Comparison of ENCODE assay signal across 9 mouse cellular contexts in the genomic region with DNA sequence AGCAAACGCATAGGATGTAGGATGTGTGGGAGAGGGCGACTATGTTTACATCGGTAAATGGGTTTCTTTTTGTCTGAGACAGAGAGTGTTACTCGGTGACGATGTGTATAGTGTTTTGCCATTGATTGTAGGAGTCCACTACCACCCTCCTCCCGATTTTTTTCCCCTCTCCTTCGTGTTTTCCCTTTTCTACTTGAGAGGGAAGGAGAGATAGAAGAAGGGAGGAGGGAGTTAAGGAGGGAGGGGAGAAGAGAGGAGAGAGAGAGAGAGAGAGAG.
A peak's percentile ranks its signal among the peaks of the same experiment; 100 is the strongest.
DNase-seq lines count a peak whose midpoint lies in the region; ATAC-seq and TF ChIP-seq lines count a peak whose summit lies in the region.
"Had no signal": no experiment of that assay in that cellular context is flagged by ENCODE, and none has a peak within 500 bp of the region (broad histone marks: within the 10 kb centered on the region; RNA-seq: fewer than 3 reads in every experiment).

No protein-coding gene starts in this region.

- TF ChIP-seq POLR2A in heart, adult 2 months (IDR thresholded peaks at IDR 0.05; ENCODE audit: insufficient read depth, low read depth, low read length): no peak
- no peak for TF ChIP-seq POLR2A in cortical plate, adult 2 months (IDR thresholded peaks at IDR 0.05; ENCODE audit: extremely low read depth, insufficient read depth, low read length)

- H3K9me3 ChIP-seq in heart, embryonic 14.5 days (ENCODE audit: control insufficient read depth, low read length): no peaks in the 10 kb centered on the region
- no peaks in the 10 kb centered on the region for H3K9me3 ChIP-seq in hindbrain, embryonic 10.5 days
- no peaks in the 10 kb centered on the region for H3K9me3 ChIP-seq in midbrain, embryonic 12.5 days

- H3K9ac ChIP-seq in heart, embryonic 14.5 days (ENCODE audit: low read length): no peak overlapping the region
- H3K9ac ChIP-seq in heart, adult 2 months (ENCODE audit: low read depth, low read length): no peak overlapping the region
- peak overlapping the region; percentile 53 for H3K9ac ChIP-seq in midbrain, embryonic 12.5 days (replicated peaks)

- WGBS in heart, embryonic 14.5 days: 3% methylated on average over 7 of the region's 7 CpGs
- WGBS in heart, adult 2 months: 2% methylated on average over 7 of the region's 7 CpGs
- 1% methylated on average over 7 of the region's 7 CpGs for WGBS in hindbrain, embryonic 10.5 days
- 3% methylated on average over 7 of the region's 7 CpGs for WGBS in midbrain, embryonic 12.5 days

- H3K4me2 ChIP-seq in heart, embryonic 14.5 days (ENCODE audit: low read length): peak overlapping the region; percentile 68
- H3K4me2 ChIP-seq in midbrain, embryonic 12.5 days (replicated peaks): peak overlapping the region; percentile 92

- ATAC-seq in heart, embryonic 14.5 days (ENCODE audit: insufficient number of reproducible peaks, insufficient read depth, low FRiP score, low read depth): no peak
- ATAC-seq in midbrain, embryonic 12.5 days (ENCODE audit: low FRiP score, low read depth): no peak; the same call in 1 of the 2 replicates

- intact Hi-C loops in heart, adult 2 months (cut with DNase I): loop anchor here (5.0 kb wide), 1 partner anchor 1762 kb away; no protein-coding TSS in a partner anchor

- TF ChIP-seq EP300 in heart, adult 2 months (IDR thresholded peaks at IDR 0.05; ENCODE audit: insufficient read depth, low read depth, low read length): no peak

- H3K36me3 ChIP-seq in heart, embryonic 14.5 days (ENCODE audit: control insufficient read depth, insufficient read depth, low read length): no peaks in the 10 kb centered on the region
- no peaks in the 10 kb centered on the region for H3K36me3 ChIP-seq in heart, adult 2 months (ENCODE audit: control insufficient read depth, insufficient read depth, low read length)
- no peaks in the 10 kb centered on the region for H3K36me3 ChIP-seq in hindbrain, embryonic 10.5 days
- H3K36me3 ChIP-seq in midbrain, embryonic 12.5 days: no peaks in the 10 kb centered on the region

- no peak overlapping the region for H3K27ac ChIP-seq in heart, embryonic 14.5 days (replicated peaks in 1 of 2; ENCODE audit: control insufficient read depth in 1 of 2, insufficient read depth in 1 of 2, low read depth in 2 of 2, low read length in 2 of 2)
- H3K27ac ChIP-seq in heart, adult 2 months: no peak overlapping the region
- peak overlapping the region; percentile 99 for H3K27ac ChIP-seq in cortical plate, adult 2 months (ENCODE audit: insufficient read depth, low read length)
- H3K27ac ChIP-seq in hindbrain, embryonic 10.5 days: peak overlapping the region; percentile 50
- H3K27ac ChIP-seq in midbrain, embryonic 12.5 days (replicated peaks): peak overlapping the region; percentile 79
- H3K27ac ChIP-seq: macrophage had no signal

- H3K4me1 ChIP-seq in heart, embryonic 14.5 days (ENCODE audit: control insufficient read depth in 2 of 2, insufficient read depth in 2 of 2, low read length in 2 of 2): peaks cover 16 to 21% of the 10 kb centered on the region in 2 experiments; a peak in 3 of 4 replicates
- no peaks in the 10 kb centered on the region for H3K4me1 ChIP-seq in heart, adult 2 months (ENCODE audit: control insufficient read depth, insufficient read depth, low read length)
- H3K4me1 ChIP-seq in cortical plate, adult 2 months (ENCODE audit: control insufficient read depth, insufficient read depth, low read length): no peaks in the 10 kb centered on the region
- peaks cover 44% of the 10 kb centered on the region for H3K4me1 ChIP-seq in hindbrain, embryonic 10.5 days (replicated peaks)
- H3K4me1 ChIP-seq in midbrain, embryonic 12.5 days: peaks cover 27% of the 10 kb centered on the region

- peaks cover 52% of the 10 kb centered on the region for H3K27me3 ChIP-seq in heart, embryonic 14.5 days (ENCODE audit: control insufficient read depth, insufficient read depth, low read length)
- H3K27me3 ChIP-seq in heart, adult 2 months (ENCODE audit: control insufficient read depth, insufficient read depth, low read length): peaks cover 15% of the 10 kb centered on the region
- peaks cover 86% of the 10 kb centered on the region for H3K27me3 ChIP-seq in hindbrain, embryonic 10.5 days (ENCODE audit: insufficient read depth, poor library complexity, severe bottlenecking)
- peaks cover 60% of the 10 kb centered on the region for H3K27me3 ChIP-seq in midbrain, embryonic 12.5 days

- no peaks in the 10 kb centered on the region for H3K79me2 ChIP-seq in heart, adult 2 months (replicated peaks; ENCODE audit: control insufficient read depth, insufficient read depth, low read length)

- H3K4me3 ChIP-seq in heart, embryonic 14.5 days (ENCODE audit: control insufficient read depth in 1 of 2, insufficient read depth in 1 of 2, low read depth in 1 of 2, low read length in 2 of 2): peak overlapping the region; percentile 8 to 37; a peak in 3 of 4 replicates
- no peak overlapping the region for H3K4me3 ChIP-seq in heart, adult 2 months
- H3K4me3 ChIP-seq in cortical plate, adult 2 months (ENCODE audit: insufficient read depth, low read length): peak overlapping the region; percentile 94
- H3K4me3 ChIP-seq in hindbrain, embryonic 10.5 days: peak overlapping the region; percentile 50
- H3K4me3 ChIP-seq in midbrain, embryonic 12.5 days: peak overlapping the region; percentile 52

- no peak for TF ChIP-seq CTCF in heart, adult 2 months (IDR thresholded peaks at IDR 0.05)
- no peak for TF ChIP-seq CTCF in cortical plate, adult 2 months (IDR thresholded peaks at IDR 0.05; ENCODE audit: extremely low read depth, insufficient read depth, low read length)

- DNase-seq in heart, adult 2 months: no peak
- DNase-seq in hindbrain, embryonic 10.5 days (ENCODE audit: low spot score): no peak
- DNase-seq in gastrocnemius, adult 8-10 months (ENCODE audit: low spot score in 2 of 2): no peak
- no peak for DNase-seq in layer of hippocampus, adult 8-10 months (ENCODE audit: low spot score in 2 of 2)
- no peak for DNase-seq in frontal cortex, postnatal 14 days (ENCODE audit: low spot score in 2 of 2)

Comparison
In these comparisons a context has a peak if more than half of its experiments do, and no peak if none do; other contexts are left out.
1. H3K27ac ChIP-seq: peak in cortical plate, adult 2 months (single experiment), hindbrain, embryonic 10.5 days (single experiment) and midbrain, embryonic 12.5 days (single experiment); none in heart, embryonic 14.5 days (0 of 2) and heart, adult 2 months (single experiment).